Mouse (Mus musculus): ENCODE data around the gene Trpc4ap.
A peak's percentile ranks its signal among the peaks of the same experiment; 100 is the strongest.

The Trpc4ap gene

DNA sequence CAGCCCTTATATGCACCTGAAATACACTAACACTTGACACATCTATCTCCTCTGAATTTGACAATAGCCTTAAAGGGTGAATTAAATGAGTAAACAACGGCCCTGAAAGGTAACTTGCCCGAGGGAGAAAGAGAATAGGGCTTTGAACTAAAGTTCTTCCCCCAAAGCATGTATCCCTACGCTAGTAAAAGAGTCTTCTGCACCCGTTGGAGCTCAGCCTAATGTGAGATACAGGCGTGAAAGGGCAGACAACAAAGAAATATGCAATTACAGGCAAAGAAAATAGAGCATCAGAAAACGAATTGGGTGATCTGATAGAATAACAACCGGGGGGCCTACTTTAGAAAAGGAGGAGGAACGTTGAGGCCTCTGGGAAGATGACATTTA is 855 bp downstream of the Trpc4ap start:
- DNase-seq: no peak

DNA sequence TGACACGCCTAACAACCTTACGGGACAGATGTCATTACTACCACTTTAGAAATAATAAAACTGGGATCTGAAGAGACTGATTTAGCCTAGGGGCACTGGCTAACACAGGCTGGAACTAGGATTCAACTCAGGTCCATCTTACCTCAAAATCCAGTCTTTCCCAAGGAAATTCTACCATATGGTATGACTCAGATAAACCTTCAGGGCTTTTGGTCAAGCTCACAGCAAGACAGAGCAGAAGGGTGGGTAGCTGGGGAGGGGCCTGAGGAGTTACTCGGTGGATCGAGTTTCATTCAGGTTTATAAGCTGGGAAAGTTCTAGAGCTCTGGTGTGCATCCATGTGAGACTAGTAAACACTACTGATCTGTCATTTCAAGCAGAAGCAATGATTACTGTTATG is 3.0 kb downstream of the Trpc4ap start:
- no peak for DNase-seq

DNA sequence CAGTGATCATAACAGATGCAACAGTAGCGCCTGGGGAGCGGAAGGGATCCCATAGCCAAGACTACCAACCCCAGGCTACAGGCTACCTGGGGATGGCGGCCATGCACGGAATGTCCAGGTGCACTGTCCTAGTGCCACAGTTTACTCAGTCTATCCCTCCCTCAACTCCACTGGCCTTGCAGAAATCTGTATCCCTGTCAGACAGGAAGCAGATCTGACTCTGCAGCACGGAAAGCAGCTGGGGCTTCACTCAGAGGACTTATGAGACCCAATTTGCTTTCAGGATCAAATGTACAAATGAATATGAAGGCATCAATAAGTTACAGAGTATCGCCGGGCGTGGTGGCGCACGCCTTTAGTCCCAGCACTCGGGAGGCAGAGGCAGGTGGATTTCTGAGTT is 4.4 kb downstream of the Trpc4ap start:
- no peak for DNase-seq

DNA sequence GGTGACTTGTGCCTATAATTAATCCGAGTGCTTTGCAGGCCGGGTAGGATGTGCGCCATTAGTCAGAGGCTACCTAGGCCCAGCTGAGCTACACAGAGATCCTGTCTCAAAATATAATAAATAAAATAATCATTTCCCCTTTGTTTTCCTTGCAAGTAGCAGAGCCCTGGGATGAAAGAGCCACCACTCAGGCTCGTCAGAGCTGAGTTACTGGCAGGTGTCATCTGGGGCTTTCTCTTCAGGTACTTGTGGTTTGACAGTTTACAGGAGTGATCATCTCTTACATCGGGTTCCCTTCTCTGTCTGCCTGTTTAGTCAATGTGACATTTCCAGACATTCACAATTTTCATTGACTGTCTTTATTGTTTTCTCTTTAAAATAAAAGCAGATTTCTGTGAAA is 5.6 kb downstream of the Trpc4ap start:
- no peak for DNase-seq

DNA sequence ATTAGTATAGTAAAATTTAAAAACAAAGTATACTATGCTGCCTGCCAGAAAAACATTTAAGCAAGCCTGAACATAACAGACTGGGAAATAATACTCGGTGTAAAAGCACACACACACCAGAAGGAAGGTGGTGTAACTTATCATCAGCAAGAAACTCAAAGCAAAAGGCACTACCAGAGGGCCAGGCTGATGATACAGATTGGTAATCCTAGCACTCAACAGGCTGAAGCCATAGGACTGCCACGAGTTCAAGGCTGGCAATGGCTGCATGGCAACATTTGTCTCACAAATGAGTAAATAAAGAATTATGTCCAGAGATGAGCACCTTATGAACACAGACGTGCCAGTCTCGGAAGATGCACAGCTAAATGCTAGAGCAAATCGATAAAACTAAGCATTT is 8.4 kb downstream of the Trpc4ap start:
- no peak for DNase-seq

DNA sequence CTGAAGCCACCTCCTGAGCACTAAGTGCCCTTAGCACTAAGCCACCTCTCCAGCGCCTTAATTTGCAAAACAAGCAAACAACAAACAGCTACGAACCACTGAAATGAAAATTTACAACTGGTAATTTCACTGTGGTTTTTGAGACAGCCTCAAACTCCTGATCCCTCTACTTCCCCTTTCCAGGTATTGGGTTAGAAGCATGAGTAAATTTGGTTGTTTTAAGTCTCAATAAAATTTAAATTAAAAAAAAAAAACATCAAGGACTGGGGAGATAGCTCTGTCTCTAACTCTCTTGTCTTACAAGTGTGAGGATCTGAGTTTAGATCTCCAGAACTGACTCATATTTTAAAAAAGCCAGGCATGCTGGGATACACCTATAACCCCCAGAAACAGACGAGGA is 9.0 kb downstream of the Trpc4ap start:
- no peak for DNase-seq

DNA sequence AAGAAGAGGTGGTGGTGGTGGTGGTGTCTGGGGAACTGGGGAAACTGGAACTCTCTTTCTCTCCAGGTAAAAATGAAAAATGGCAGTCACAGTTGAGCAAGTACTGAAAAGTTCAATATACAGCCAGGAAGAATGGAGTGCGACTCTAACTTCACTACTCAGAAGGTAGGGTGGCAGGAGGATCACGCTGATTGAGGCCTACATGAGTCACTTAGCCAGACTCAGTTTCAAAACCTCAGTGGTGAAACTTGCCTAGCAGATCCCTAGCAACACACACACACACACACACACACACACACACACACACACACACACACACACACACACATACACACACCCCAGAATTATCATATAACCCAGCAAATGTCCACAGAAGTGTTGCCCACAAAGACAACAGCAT is 10.3 kb downstream of the Trpc4ap start:
- DNase-seq: no peak

DNA sequence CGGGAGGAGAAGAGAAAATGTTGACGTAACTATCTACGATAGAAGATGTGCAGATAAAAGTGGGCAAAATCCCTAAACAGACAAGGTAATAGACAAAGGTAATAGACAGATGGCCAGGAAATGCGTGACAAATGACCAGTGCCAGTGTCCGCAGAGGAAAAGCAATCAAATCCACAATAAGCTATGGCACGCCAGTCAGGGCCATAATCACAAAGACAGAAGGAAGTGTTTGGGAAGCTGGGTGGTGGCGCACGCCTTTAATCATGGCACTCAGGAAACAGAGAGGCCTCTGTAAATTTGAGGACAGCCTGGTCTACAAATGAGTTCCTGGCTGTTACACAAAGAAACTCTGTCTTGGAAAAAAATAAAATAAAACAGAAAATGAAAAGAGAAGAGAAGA is 11.0 kb downstream of the Trpc4ap start:
- DNase-seq: no peak

DNA sequence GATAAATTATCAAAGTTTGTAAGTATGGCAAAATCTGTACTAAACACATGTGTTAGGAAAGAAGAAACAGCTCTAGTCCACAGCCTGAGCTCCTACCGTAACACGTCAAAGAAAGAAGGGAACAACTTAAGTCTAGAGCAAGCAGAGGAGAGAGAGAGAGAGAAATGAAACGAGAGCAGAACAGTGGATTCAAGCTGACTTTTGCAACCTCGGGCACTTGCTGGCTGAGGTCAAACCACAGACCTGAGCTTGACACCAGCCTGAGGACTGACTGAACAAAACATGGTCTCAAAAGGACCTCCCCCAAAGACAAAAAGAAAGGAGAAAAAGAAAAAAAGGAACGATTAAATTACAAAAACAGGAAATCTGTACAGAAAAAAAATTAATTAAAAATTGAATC is 11.6 kb downstream of the Trpc4ap start:
- no peak for DNase-seq

DNA sequence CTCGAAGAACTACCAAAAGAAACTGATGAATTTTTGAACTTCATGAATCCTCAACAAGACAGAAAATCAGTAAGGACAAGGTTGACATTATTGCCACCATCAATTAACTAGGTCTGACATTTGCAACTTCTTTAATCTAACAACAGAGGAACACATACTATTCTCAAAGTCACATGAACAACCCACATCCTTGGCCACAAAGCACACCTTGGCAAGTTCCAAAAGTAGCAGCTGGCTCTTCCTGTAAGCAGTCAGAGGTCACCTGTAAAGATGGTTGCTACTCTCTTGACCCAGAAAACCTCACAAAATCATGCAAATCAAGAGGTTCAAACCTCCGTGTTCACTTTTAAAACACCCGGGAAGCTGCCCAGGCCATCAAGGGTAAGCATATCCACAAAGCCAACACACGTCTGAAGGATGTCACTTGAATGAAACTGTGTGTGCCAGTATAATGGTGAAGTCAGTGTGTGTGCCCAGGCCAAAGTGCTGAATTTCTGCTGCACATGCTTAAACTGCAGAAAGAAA is 12.5 kb downstream of the Trpc4ap start:
- DNase-seq: no peak

DNA sequence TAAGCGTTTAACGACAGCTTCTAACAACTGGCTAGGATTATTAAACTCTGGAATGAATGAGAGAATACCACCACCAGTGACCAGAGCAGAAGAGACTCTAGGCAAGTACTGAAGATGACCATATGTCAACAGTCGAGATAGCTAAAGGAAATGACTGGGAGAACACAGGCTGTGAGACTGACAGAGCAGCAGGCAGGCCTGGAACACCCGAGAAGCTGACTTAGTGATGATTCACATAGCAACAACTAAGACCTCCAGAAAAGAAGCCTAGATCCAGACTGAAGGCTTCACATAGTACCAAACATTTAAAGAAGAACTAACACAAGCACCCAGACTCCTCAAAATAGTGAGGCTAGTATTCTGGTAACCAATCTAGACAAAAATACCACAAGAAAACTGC is 17.1 kb downstream of the Trpc4ap start:
- DNase-seq: no peak

DNA sequence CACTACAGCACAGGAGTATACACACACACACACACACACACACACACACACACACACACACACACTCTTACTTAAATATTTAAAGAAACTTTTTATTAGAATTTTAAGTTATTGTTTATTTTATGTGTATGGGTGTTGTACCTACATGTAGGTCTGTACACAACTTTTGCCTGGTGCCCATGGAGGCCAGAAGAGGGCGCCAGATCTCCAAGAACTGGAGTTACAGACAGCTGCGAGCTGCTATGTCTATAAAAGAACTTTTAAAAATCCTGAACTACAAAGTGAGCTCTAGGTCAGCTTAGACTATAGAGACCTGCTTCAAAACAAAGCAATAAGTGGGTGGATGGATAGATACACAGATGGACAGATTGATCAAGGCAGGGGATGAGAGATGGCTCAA is 18.6 kb downstream of the Trpc4ap start:
- peak; percentile 47 for DNase-seq

DNA sequence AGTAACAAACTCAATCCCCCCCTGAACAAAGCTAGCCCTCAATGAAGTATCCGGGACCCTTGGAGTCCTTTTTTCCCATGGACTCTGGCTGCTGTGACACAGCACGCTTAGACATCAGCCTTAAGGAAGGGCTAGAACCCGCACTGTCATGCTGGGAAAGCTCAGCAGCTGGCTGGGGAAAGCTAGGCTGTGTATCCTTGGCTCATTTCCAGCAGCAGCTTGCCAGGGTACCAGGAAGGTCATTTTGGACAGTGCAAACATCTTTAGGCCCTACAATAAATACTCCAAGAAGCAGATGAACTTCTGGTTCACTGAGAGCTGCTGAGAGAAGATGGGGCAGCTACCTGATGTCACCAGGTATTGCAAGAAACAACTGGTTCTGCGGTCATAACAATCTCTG is 20.9 kb downstream of the Trpc4ap start:
- no peak for DNase-seq

DNA sequence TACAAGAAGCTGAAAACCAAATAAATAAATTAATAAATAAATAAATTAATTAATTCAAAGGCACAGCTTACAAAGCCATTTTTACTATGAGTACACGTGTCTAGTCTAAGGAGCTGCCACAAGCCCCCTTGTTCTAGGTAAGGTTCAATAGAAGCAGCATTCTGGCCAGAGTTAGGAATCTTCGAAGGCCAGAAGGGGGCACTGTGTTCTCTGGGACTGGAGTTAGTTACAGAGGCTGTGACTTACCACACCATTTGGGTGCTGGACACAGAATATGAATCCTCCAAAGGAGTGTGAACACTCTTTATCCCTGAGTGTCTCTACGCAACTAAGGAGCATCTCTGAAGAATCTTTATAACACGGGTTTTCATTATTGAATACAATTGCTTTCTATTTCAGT is 23.7 kb downstream of the Trpc4ap start:
- DNase-seq: peak; percentile 12

DNA sequence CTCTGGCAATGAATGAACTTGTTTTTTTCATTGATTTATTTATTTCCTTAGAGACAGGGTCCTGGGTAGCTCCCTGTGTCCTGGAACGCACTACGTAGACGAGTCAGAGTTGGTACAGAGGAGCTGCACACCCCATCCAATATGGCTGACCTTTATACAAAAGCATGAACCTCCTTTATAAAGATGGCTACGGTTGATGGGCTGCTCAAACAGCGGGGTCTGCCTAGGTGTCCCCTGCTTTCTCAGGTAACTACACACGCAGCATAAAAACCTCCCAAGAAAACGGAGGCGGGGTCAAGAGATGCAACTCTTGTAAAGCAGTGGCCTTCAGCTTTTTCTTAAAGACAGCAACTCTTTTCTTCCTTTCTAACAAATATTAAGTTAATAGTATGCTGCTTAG is 24.3 kb downstream of the Trpc4ap start:
- DNase-seq: no peak

DNA sequence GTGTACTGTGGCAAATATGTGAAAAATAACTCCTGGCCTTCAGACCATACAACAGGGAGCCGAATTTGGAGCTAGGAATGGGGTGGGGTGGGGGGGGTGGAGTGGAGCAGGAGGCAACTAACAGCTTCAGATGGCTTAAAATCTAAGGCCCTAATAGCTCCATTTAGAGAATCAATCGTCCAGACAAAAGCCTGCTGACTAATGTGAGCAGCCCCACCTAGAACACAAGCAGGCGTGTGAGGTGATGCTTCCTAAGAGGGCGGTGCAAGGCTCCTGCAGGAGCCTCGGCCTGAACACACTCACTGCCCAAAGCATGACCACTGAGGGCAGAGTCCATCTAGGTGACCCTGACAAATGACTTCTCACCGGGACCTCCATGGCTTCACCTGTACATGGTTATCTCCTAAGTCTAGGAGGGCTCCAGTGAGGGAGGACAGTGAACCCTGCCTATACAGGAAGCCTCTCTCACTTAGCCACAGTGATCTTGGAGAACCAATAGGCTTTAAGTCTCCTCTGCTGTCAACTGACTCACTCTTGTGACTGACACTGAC is 28.2 kb downstream of the Trpc4ap start:
- DNase-seq: no peak

DNA sequence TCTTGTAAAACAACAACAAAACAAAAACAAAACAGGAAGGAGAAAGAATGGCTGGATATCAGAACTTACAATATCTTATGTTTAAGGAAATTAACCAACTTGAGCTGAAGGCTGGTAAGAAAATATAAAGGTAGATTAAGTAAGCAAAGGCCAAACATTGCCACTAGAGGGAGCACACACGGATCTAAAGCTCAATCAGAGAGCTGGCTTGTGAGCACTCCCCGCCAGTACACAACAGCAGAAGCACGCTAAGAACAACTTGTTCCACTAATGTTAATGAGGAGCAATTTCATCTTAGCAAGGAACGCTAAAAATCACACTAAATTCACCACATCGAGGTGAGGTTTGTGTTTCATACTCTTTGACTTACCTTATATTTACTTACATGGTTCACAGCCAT is 29.1 kb downstream of the Trpc4ap start:
- DNase-seq: peak; percentile 20

DNA sequence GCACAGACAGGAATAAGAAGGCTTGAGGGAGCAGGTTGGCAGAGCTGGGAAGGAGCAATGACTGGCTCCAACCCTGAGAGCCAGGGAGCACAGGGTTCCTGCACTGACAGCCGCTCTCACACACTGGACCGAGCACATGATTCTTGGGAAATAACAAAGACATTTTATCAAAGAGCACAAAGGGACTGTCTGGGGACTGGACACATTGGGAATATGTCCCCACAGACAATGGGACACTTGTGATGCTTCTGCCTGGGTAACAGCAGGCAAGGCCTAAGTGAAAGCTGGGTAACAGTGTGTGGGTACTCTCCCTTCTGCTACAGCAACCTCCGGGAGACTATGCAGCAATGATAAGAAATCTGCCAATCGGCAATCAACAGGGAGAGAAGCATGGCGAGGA is 29.8 kb downstream of the Trpc4ap start:
- DNase-seq: no peak

DNA sequence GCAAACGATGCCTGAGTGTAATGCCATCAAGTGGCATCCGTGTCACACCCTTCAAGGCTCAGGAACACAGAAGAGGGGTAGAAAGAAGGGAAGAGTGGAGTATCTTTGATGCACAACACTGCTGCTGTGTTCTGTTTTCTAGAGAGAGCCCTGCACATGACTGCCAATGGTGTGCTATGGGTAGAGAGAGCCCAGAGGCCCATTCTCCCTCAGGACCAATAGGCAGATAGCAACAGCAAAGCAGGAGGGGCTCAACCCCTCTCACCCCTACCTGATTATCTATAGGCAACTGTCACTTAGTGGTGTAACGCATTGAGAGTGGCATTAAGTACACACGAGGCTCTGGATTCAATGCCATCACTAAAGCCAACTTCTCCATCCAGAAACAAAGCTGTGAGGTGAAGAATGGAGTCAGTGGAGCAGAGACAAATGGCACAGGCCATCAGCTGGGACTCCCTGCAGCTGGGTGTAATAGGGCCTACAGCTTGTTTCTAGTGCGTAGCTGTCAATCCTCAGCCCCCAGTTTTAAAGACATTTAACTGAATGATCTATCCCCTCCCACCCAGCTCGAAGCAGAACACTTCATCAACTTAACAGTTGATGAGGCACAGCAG is 36.3 kb downstream of the Trpc4ap start:
- no peak for DNase-seq

DNA sequence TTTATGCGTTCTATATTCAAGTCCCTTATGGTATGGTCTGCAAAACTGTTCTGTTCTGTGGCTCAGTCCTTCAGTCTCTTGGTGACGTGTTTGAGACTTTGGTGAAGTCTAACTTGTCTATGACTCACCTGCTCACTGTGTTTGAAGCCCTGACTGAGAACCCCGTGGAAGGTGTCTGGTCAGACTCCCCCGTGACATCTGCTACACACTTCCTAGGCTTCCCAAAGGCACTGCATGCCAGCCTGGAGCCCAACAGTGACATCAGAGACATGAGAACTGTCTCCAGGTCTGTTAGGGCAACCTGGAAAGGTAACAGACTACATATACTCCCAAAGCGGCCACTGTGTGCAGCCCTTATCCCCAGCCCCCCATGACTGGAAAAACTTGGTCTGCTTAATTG is 39.6 kb downstream of the Trpc4ap start:
- DNase-seq: no peak

DNA sequence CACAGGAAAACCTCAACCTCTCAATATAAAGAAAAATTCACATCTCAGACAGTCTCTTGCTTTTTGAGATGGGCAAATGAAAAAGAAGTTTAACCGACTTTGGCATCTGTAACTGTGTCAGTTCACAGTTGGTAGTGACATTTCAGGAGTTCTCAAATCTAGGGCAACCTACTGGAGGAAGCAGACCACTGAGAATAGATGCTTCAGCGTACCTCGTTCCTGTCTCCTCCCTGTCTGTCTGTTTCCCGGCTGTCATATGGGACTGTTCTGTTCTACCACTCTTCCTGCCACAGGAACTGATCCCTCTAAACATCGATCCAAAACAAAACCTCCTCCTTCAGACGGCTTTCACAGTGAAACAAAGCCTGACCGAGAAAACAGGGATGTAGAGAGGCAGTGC is 46.4 kb downstream of the Trpc4ap start:
- DNase-seq: no peak

DNA sequence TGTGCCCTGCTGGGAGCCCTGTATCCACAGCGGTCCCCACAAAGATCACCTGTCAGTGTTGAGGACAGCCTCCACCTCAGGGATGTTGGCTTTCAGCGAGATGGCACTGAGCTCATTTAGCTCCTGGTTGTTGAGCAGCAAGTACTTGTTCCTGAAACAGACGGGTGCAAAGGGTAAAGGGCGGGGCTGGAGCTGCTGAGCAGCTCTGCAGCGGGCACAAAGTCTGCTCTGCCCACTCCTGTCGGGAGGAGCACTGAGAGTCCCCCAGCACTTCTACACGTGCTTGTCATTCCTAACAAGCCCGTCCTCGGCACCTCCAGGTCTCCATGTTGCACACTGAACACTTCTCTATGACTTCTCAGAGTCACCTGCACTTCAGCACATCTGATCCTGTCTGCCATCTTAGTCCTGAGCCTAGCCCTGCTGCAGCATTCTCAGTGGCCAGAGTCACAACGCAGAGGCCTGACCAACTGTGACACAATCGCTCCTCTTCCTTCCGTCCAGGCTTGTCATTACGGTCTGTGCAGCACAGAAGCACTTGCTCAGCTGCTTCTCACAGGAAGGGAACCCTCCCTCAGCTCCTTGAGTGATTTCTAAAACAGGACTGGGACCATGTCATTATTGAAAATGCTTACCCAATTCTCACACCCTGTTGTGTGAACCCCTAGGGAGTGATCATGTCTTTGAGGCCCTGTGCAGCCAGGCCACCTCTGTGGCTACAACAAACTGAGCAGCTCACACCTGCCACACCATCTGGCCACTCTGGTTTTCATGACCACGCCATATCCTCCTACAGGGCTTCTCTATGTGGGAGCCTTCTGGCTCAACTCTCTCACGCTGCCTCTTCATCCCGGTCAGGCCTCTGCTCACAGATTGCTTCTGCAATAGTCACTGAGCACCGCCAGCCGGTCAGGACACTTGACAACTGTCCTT is 50.4 kb downstream of the Trpc4ap start:
- DNase-seq: peak; percentile 79

DNA sequence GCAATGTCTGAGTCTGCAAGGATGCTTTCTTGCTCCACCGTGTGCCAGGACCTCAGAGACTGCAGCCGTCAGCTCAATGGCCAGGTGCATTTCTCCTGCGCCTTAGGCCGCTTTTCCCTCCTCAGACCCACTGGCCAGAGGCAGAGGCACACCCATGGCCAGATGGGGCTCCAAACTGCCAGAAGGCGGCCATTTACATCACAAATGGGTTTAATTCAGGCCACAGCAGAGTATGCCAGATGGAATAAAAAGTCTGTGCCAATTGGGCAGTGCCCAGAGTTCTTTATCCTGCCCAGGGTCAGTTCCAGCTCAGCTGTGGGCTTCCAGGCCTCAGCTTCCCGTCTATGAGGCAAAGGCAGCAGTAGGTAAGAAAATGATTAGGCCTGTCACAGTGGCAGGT is 51.5 kb downstream of the Trpc4ap start:
- DNase-seq: no peak

DNA sequence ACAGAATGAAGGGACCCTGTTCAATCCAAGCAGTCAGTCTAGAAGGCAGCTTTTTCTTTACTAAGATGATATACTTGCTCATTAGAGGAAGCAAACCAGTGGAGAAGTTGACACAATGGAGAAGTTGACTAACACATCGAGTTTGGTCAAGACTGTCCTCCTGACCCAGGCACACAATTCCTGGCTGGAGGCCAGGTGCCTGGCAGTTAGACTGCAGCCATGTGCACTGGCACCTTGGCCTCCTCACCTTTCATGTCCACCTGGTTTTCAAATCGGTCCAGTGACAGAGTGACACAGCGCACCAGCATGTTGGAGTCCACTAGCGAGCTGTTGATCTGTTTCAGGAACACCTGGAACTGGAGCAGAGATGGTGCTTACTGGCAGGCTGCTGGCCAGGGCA is 54.8 kb downstream of the Trpc4ap start:
- no peak for DNase-seq
